In the genomic region with DNA sequence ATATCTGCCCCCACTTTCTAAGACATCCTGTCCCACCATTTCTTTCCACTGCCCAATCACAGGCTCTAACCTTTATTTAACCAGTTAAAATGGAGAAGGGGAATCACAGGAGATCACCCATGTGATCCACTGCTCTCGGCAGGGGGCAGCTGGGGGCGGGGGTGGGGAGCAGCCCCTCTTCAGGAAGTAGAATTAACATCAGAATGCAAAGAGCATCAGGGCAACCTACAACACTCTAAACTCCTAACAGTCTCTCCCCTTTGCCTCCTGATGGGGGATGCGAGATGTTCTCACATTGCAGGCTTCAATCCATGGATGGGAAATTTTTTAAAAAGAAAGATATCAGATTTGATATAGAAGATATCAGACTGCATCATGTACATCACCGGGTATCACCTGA, we compare ENCODE assay signal across 15 mouse cellular contexts. TPM values are rescaled to one million over a fixed set of nuclear protein-coding genes. Genes with fewer than 3 reads are reported as not detected.
"Had no signal": no experiment of that assay in that cellular context is flagged by ENCODE, and none has a peak within 500 bp of the region (broad histone marks: within the 10 kb centered on the region; RNA-seq: fewer than 3 reads in every experiment).

No protein-coding gene starts in this region.

- DNase-seq: lung, adult 18-20 months; lung, embryonic 14.5 days; lung, postnatal 10 days; lung, postnatal 4 days; midbrain, embryonic 14.5 days; retina, postnatal 1 day; right cerebral cortex, adult 18-20 months; right cerebral cortex, postnatal 25 days; right cerebral cortex, postnatal 4 days; spleen, adult 18-20 months; thymus, adult 18-20 months; thymus, postnatal 14 days; thymus, postnatal 36 days had no signal

- ATAC-seq: midbrain, embryonic 16.5 days had no signal

RNA-seq across cellular contexts. Expression of a gene that starts 42.9 kb away (rescaled TPM):
- polyA plus RNA-seq: myocyte had no signal
